Mouse (Mus musculus): ENCODE measurements around the gene Ptms. TPM values are rescaled to one million over a fixed set of nuclear protein-coding genes. Genes with fewer than 3 reads are reported as not detected.

The Ptms gene
- total RNA-seq, 2 experiments from 2014 or later, result 516 to 532 TPM

DNA sequence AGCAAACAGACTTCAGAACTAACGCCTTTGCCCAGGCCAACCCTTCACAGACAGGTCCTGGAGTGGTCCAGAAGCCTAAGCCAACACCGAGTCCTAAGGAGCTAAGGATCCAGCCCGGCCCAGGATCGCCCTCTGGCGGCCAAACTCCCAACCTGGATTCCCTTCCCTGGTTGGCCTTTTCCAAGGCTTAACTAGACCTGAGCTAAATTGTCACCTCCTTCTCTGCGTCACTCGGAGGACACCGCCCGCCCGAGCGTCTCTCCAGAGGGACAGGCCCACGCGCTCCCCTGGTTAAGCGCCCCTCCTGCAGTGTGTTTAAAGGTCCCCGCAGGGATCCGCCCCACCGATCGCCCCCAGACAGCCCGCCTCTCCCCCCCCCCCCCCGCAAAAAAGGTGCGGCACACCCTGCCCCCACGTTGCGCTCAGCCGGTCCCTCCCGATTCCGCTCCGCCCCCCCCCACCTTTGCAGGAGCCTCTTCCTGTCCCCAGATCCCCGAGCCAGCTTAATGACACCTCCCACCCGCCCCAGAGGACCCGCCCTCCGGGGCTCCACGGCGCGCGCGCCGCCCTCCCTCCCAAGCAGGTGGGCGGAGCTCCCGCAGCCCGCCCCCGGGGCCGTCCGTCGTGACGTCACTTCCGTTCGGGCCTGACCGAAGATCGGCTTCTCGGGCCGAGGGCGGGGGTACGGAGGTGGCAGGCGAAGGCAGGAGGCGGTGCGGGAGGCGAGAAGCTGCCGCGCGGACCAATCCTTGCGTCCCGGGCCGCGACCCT, 11.0 kb upstream of the Ptms start, which contains the start of gene Mlf2:
Gene Mlf2, plus strand, starts transcription at position 633 of the 771 bp plus-strand sequence.
- DNase-seq, result peak; percentile 99 to 100
- intact Hi-C loops (cut with DNase I), result loop anchor here (1.0 to 2.0 kb wide), 4 partner anchors 14 to 78 kb away; partner anchors contain the start of genes P3h3 and Zfp384

DNA sequence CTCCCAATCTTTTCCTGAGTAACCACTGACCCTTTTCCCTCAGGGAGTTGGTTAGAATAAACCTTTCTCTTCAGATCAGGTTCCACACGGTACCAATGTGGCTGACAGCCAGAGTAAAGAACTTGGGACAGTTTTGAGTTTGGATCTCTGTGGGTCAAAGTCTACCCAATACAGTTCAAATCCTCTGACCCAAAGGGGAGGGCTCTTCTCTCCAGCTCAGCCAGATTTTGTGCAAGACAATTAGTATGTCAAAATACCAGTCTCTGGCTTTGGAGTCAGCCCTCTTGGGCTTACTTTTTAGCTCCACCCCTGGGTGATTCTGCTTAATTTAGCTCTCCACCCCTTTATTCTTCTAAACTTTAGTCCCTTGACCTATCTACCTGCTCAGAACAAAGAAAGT, 10.3 kb upstream of the Ptms start:
- peak in 1 of 2 experiments; percentile 32 for DNase-seq
- intact Hi-C loops (cut with DNase I), result loop anchor here (1.0 to 2.0 kb wide), 4 partner anchors 13 to 79 kb away; partner anchors contain the start of genes P3h3 and Zfp384

DNA sequence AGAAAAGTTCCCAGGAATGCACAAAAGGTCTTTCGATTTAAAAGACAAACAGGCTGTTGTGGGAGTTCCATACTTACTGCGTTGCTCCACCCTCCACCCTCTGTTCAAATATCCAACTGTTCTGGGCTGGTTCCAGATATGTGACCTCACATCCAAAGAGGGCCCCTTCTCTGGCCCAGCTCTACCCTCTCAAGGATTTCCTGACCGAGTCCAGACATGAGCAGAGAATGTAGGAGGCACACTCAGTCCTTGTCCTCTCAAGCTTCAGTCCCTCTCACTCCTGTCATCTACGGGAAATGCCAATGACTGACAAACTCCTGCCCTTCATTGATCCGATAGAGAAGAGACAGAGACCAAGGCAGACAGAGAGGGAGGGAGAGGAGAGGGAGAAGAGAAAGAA, 6.0 kb upstream of the Ptms start:
- peak; percentile 78 to 79 for DNase-seq
- intact Hi-C loops (cut with DNase I), result no loop called here

DNA sequence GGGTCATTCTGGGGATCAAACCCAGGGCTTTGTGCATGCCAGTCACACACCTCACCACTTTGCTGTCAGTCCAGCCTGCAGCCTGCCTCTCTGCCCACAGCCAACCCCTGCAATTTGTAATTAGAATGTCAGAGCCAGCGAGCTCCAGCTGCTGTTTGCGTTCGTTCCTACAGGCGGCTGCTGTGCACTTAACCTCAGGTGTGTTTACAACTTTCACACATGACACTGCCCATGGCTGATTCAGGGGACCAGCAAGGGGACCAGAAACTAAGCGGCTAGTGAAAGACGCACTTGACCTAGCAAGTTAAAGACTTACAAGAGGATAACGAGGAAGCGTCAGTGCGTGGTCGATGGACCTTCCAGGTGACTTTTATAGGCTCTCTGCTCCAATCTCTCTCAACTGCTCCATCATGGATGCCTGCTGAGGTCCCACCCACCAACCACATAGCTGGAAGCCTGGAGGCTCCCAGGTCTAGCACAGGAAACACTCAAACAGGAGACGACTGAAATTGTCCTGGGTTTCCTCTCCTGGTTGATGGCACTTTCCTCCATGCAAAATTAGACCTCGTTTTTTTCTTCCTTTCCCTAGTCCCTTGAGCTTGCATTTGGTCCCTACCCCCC, 5.4 kb upstream of the Ptms start:
- intact Hi-C loops (cut with DNase I), result no loop called here
- no peak for DNase-seq

DNA sequence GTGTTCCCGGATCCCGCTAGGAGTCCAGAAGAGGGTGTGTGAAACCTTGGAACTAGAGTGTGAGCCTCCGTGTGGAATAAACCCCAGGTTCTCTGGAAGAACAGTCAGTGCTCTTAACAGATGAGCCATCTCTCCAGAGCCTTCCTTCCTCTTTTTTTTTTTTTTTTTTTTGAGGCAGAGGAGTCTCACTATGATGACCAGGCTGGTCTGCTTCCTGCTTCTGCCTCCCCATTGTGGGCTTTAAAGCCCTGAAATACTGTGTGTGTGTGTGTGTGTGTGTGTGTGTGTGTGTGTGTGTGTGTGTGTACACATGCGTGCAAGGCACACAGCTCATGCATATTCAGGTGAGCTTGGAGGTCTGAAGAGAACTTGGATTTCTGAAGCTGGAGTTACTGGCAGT, 1.6 kb upstream of the Ptms start:
- no peak for DNase-seq
- intact Hi-C loops (cut with DNase I), result no loop called here

DNA sequence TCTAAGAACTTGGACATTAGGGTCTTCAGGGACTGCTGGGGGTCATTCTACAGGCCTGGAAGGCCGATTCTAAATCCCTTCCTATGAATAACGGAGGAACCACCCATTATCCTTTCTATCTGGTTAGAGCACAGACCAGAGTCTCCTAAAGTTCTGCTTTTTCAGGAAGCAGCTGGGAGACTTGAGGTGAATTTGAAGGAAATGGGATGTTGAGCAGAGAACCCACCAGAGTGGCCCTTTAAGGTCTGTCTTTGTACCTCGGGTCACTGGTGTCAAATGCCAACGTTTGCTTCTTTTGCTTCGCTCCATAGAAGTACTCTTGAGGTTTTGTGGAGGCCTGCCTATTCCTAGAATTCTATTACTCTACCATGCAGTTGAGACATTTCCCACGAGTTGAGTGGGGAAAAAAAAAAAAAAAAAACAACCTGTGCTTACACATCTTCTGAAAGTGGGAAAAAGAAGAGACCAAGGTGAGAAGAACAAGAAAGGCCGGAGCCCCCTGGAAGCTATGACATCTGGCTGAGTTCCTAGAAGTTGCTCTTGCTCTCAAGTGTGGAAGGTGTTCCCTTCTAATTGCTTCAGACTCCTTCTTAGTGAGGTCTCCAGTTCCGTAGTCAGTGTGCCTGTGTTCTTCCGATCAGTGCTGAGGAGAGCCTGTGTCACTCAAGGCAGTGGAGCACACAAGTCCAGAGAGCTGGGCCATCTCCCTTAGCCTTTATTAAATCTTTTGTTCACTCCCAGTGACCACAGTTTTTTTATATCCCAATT, 599 bp upstream of the Ptms start:
- DNase-seq, result no peak
- intact Hi-C loops (cut with DNase I), result no loop called here

DNA sequence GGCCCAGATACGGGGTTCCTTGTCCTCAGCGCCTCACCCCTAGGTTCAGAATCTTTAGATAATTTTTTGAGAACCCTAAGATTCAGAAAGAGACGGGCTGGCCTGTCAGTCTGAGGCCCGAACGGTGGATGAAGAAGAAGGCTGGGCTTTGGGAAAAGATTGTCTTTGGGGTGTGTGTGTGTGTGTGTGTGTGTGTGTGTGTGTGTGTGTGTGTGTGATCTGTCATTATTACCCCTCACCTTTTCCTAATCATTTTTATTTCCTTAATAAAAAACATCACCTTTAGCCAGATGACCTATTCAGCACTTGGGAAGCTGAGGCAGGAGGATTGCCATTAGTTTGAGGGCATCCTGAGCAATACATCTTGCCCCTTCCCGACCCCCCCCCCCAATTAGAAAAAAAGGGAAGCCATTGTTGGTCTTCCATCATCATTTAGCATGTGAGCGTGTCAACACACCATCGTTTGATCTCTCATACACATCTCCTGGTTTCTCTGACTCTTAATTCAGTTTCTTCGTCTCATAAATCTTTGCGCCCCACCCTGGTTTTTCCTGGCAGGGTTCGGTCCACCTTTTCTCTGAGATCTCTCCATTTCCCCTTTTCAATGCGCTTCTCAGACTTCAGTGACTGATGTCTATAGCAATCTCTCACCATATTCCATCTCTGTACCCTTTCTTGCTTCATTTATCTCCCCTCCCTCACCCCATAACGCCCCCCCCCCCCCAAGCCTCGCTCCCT, 844 bp downstream of the Ptms start:
- intact Hi-C loops (cut with DNase I), result loop anchor here (5.0 kb wide), 1 partner anchor 62 kb away; the partner anchor contains the start of gene P3h3
- no peak for DNase-seq

DNA sequence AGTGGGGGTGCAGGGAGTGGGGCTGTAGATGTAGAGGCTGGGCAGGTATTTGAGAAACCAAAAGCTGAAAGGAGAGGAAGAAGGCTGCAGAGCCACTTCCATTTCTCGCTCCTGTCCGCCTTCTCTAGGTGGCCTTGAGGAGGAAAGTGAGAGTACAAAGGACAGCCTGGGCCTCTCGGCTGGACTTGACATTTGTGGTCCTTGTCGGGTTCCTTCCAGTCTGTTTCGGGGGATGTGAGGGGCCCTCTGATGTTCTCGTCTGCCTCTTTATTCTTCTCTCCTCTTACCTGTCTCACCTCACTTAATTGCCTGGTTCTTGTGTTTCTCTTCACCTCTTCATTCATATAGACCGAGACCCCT, 1.6 kb downstream of the Ptms start:
- DNase-seq, result no peak
- intact Hi-C loops (cut with DNase I), result loop anchor here (5.0 kb wide), 1 partner anchor 61 kb away; the partner anchor contains the start of gene P3h3

DNA sequence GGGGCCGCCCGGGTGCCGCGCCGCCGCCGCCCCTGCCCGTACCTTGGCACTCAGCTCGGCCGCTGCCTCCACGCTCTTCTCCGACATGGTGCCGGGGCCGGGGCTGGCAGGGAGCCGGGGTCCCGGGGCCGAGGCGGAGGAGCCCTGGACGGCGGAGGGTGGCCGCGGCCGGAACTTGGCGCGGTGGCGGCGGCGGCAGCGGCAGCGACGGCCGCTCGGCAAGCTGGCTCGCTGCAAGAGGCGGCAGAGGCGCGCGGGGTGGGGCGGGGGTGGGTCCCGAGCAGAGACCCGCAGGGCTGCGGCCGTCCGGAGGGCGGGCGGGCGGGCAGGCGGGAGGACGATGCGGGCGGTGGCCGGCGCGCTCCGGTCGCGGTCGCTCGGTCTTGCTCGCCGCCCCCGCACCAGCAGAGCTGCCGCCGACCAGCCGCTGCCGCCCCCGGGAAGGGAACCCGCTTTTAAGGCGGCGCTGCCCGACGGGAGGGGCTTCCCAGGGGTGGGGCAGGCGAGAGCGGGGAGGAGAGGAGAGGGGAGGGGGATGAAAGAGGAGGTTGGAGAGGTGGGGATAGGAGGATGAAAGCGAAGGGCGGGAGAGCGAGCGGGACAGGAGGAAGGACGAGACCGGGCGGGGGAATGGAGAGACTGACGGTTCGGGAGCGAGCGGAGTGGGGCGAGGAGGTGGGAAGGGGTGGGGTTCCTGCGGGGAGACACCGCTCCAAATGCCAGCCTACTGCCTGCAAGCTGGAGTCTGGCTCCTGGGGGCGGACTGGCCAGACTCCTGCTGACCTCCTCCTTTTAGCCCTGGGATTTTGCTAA, 2.2 kb downstream of the Ptms start:
- DNase-seq, result peak; percentile 90 to 94
- intact Hi-C loops (cut with DNase I), result loop anchor here (1.0 to 5.0 kb wide), 3 partner anchors 13 to 60 kb away; partner anchors contain the start of gene P3h3

DNA sequence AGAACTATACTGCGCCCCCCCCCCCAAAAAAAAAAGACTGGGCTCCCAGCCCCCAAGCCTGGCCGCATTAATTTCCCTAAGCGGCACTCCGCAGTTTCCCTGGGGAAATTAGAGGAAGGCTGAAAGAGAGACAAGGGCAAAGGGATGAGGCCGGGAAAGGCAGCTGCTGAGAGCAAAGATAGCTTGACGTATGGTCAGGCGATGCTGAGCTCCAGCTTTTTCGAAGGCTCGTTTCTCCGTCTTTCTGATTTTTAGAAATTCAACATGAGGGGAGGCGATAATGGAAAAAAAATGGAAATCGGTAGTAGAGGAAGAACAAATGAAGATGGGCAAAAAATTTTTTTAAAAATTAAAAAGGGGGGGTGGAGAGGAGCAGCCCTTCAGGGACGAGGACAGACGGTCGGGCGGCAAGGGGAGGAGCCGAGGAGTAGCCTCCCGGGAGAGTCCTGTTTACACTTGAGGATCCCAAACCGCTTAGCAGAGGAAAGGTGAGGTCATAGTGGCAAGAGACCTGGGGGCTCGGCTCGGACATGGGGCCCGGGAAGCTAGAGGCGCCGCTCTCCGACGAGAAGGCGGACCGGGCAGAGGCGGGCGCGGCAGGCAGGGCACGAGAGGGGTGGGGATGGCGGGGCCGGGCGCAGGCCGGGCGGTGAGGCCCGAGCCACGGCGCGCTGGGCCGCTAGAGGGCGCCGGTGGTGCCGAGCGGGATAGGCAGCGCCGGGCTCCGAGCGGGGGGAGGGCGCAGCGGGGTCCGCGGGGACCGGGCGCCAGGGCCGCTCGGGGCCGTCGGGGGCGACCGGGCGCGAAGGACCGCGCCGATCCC, 3.0 kb downstream of the Ptms start:
- intact Hi-C loops (cut with DNase I), result loop anchor here (1.0 to 5.0 kb wide), 3 partner anchors 13 to 60 kb away; partner anchors contain the start of gene P3h3
- peak; percentile 95 for DNase-seq

DNA sequence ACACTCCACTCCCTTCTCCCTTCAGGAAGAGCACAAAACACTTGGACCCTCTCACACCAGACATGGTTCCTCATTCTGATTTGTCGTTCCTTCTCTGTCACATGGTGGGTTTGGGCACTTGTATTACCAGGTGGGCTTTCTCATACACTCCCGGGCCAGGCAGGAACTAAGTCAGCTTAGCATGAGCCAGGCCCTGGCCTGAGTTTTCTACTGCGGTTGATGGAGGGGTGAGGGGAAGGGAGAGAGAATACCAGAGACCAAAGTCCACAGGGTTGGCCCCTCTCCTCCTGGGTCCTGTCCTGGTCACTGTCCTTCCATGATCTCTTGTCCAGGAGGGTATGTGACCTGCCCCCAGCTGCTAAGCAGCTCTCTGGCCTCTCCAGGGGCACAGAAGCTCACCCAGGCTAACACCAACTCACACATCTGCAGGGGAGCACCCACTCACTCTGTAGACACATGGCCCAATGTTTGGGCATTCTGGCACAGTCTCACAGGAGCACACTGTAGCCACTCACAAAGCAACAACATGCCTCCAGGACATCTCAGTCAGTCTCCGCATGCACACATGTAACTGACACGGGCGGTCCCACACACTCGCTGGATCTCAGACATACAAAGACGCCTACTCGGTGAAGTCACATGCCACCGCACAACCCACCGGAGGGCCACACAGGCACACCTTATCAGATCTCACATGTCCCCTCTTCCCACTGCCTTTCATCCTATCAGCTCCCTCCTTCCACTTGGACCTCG, 3.8 kb downstream of the Ptms start:
- intact Hi-C loops (cut with DNase I), result loop anchor here (5.0 kb wide), 1 partner anchor 59 kb away; the partner anchor contains the start of gene P3h3
- peak; percentile 38 to 43 for DNase-seq

DNA sequence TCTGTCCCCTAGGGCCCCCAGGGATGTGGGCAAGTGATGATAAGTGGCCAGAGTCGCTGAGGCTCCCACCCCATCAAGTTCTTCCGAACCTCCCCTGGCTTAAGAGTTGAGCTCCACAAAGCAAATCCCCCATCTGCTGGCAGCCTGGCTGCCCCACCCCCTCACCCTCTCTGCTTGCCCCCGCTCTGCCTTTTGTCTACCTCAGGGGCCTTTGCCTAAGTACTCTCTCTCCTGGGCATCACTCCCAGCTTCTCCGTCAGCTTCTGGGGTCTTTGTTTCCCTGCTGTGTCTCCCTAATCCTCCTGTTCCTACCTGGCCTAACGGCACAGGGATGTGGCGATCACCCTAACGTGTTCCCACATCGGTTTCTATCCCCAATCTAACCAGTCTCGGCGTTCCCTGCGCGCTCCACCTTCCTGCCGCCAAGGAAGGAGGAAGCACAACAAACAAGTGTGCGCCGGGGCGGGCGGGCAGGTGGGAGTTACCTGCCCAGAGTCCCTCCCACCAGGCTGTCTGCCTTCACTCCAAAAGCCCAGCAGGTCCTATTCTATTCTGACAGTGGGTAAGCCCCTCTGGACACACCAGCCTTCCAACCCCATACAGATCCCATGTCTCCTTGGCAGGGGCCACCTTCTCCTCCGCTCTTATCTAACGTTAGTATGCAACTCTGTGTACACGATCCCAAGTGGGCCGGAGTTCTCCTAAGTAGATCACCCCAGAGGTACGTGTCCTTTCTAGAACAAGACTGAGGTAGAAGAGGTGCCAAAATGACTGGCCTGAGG, 4.6 kb downstream of the Ptms start:
- DNase-seq, result peak in 1 of 2 experiments; percentile 32
- intact Hi-C loops (cut with DNase I), result loop anchor here (5.0 kb wide), 1 partner anchor 58 kb away; the partner anchor contains the start of gene P3h3

DNA sequence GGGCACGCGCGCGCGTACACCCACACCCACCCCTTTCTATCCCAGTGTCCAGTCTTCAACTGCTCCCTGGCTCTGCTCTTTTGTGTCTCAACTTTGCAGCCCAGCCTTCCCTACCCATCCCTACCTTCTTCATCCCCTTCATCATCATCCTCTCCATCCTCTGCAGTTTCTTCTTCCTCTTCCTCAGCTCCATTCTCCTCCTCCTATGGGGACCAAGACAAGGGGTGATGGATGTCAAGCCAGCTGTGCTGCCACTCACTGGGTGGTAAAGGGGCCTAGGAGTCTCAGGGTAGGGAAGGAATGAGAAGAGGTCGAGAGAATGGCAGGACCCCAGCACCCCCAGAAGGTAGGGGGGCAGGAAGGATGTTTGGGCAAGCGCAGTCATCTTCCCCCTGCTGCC, 5.4 kb downstream of the Ptms start:
- DNase-seq, result no peak
- intact Hi-C loops (cut with DNase I), result no loop called here

DNA sequence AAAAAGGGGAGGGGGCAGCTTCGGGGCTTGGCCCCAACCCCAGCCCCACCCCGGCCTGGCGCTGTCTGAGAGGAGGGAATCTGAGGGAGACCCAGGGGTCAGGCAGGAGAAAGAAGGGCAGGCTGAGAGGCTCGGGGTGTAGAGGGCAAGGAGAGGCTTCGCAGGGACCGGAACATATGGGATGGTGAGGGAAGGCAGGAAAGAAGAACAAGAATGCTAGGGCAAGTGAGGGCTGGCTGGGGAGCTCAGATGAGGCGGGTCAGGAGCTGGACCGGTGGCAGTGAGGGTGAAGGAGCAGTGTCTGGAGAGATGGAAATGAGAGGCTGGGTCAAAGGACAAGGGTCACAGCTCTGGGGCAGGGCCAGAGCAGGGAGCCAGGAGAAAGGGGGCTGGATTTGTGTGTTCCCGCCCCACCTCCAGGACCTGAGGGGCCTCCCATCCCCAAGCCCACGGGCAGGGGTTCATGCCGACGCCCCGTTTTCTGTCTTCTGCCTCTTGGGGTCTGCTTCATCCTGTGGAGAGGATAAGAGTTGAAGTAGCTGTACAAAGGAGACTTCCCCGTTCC, 6.1 kb downstream of the Ptms start:
- DNase-seq, result no peak
- intact Hi-C loops (cut with DNase I), result no loop called here

DNA sequence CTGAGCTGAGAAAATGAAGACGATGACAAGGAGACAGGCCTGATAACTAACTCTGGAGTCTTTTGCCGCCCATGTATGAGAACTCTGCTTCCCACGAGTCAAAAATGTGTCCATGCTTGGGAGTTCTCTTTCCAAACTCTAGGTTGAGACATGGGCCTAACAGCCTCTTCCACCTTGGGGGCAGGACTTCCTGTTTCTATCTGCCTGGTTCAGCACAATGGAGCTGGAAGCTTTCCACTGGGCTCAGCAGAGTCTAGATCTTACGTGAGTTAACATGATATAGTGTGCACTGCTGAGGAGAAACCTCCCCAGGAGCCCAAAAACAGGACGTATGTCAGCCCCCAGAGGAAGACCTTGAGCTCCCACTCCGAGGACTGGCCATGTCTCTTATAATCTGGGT, 6.7 kb downstream of the Ptms start:
- intact Hi-C loops (cut with DNase I), result no loop called here
- no peak for DNase-seq

DNA sequence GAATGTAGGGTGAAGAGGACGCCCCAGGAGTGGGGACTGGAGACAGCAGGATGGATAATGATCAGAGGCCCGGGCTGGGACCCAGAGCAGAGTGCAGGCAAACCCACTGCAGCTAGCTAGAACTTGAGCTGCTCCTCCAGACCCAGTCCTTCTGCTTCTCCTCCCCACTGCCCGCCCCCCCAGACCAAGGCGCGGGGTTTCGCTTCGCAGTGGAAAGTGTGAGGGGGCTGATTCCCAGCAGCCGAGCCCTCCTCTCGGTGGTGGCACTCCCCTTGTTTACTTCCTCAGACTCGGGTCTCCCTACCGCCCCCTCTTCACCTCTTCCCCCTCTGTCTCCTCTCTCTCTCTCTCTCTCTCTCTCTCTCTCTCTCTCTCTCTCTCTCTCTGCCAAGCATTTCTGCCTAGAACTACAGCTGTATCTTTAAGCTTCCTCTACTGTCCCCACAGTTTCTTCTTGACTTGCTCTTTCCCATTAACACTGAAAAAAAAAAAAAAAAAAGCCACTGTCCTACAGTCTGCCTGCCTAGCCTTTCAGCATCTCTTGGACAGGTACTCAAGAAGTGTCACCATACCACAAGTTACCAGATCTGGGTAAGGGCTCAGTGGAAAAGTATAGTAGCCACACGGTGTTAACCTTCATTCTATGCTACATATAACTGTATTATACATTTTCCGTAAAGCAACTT, 8.2 kb downstream of the Ptms start, which contains the start of gene Lag3:
Gene Lag3, minus strand, starts transcription at position 173 of the 686 bp plus-strand sequence.
- DNase-seq, result no peak
- intact Hi-C loops (cut with DNase I), result no loop called here

Measured in heart, postnatal 10 days (tissue).